ENCODE assay signal across 25 mouse cellular contexts in genomic region chr4:134096120-134096519, GRCm38 (mm10). TPM values are rescaled to one million over a fixed set of nuclear protein-coding genes. Genes with fewer than 3 reads are reported as not detected.
"Had no signal": no experiment of that assay in that cellular context is flagged by ENCODE, and none has a peak within 500 bp of the region (broad histone marks: within the 10 kb centered on the region; RNA-seq: fewer than 3 reads in every experiment).

No protein-coding gene starts in this region.

- H3K4me1 ChIP-seq: limb, embryonic 12.5 days; limb, embryonic 15.5 days; liver, embryonic 15.5 days; midbrain, embryonic 12.5 days; midbrain, embryonic 15.5 days; neural tube, embryonic 12.5 days; neural tube, embryonic 15.5 days had no signal

- H3K9ac ChIP-seq: kidney, embryonic 15.5 days; limb, embryonic 12.5 days; limb, embryonic 15.5 days; liver, embryonic 12.5 days; liver, embryonic 15.5 days; midbrain, embryonic 12.5 days; midbrain, embryonic 15.5 days; neural tube, embryonic 12.5 days; neural tube, embryonic 15.5 days had no signal

- DNase-seq: kidney, adult 8-10 months; kidney, postnatal 10 days; kidney, postnatal 36 days; layer of hippocampus, postnatal 36 days; left cerebral cortex, postnatal 4 days; lung, adult 2 months; lung, postnatal 14 days; lung, postnatal 4 days; right cerebral cortex, adult 18-20 months; right cerebral cortex, postnatal 14 days; right cerebral cortex, postnatal 4 days; thymus, postnatal 25 days had no signal

- H3K36me3 ChIP-seq: kidney, embryonic 15.5 days; limb, embryonic 12.5 days; limb, embryonic 15.5 days; liver, embryonic 12.5 days; liver, embryonic 15.5 days; midbrain, embryonic 12.5 days; midbrain, embryonic 15.5 days; neural tube, embryonic 12.5 days; neural tube, embryonic 15.5 days had no signal

- H3K27me3 ChIP-seq: kidney, embryonic 15.5 days; limb, embryonic 12.5 days; limb, embryonic 15.5 days; liver, embryonic 12.5 days; liver, embryonic 15.5 days; midbrain, embryonic 12.5 days; midbrain, embryonic 15.5 days; neural tube, embryonic 12.5 days; neural tube, embryonic 15.5 days had no signal

- ATAC-seq: liver, embryonic 12.5 days; midbrain, embryonic 15.5 days had no signal

- H3K9me3 ChIP-seq: kidney, embryonic 15.5 days; limb, embryonic 12.5 days; limb, embryonic 15.5 days; liver, embryonic 12.5 days; liver, embryonic 15.5 days; midbrain, embryonic 12.5 days; midbrain, embryonic 15.5 days; neural tube, embryonic 12.5 days; neural tube, embryonic 15.5 days had no signal

- H3K4me2 ChIP-seq: kidney, embryonic 15.5 days; limb, embryonic 12.5 days; limb, embryonic 15.5 days; liver, embryonic 12.5 days; liver, embryonic 15.5 days; midbrain, embryonic 12.5 days; midbrain, embryonic 15.5 days; neural tube, embryonic 12.5 days; neural tube, embryonic 15.5 days had no signal

- H3K27ac ChIP-seq: kidney, embryonic 15.5 days; left cerebral cortex, adult 2 months; limb, embryonic 12.5 days; limb, embryonic 15.5 days; midbrain, embryonic 12.5 days; midbrain, embryonic 15.5 days; neural tube, embryonic 12.5 days; neural tube, embryonic 15.5 days; stomach, postnatal 0 days had no signal

- H3K4me3 ChIP-seq: kidney, embryonic 15.5 days; left cerebral cortex, adult 2 months; limb, embryonic 12.5 days; limb, embryonic 15.5 days; liver, embryonic 12.5 days; liver, embryonic 15.5 days; midbrain, embryonic 12.5 days; midbrain, embryonic 15.5 days; neural tube, embryonic 12.5 days; neural tube, embryonic 15.5 days had no signal

RNA-seq across cellular contexts. Expression of gene Zfp683, which starts 42.5 kb away (rescaled TPM):
- polyA plus RNA-seq: kidney, embryonic 15.5 days; limb, embryonic 12.5 days; limb, embryonic 15.5 days; liver, embryonic 12.5 days; liver, embryonic 15.5 days; lung, embryonic 16.5 days; midbrain, embryonic 12.5 days; midbrain, embryonic 15.5 days; neural tube, embryonic 12.5 days; neural tube, embryonic 15.5 days; stomach, embryonic 14.5 days; stomach, postnatal 0 days had no signal
